Mouse (Mus musculus) layer of hippocampus, postnatal 14 days (tissue): ENCODE measurements around the gene Aplf. TPM values are rescaled to one million over a fixed set of nuclear protein-coding genes. Genes with fewer than 3 reads are reported as not detected.
"Not testable (repeated sequence)": the region's sequence is repeated elsewhere in the genome, so short reads cannot be mapped to it uniquely, and the experiment has no call there.

ENCODE experiments used
- DNase-seq, 2 experiments: peaks; one replicate each; pipeline ENCODE4 v3.0.0; 2021 to 2022; ENCODE audit warnings: low spot score in 2 of 2, mixed read lengths in 1 of 2
- total RNA-seq, 2 experiments: library from RNA; stranded (reverse); gene quantifications; 2 replicates each; pipeline ENCODE4 v1.2.3; 2021

The Aplf gene
- total RNA-seq, 2 experiments from 2014 or later = 7.3 to 7.4 TPM

DNA sequence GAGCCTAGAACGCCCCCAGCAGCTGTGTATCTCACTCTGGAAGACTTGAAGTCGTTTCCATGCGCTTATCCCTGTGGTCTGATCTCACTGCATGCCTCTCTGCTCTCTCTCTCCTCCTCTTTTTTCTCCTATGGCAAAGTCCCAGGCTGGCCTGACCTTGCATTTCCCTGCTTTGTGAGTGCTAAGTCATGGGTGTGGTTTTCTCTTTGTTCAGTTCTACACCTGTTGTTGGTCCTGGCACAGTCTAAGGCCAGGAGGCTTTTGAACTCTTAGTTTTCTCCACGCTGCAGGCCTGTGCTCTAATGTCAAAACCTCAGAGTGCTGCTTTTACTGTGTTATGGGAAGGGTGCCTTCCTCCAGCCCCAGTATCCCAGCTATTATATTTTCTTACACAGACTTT, 39.8 kb downstream of the Aplf start:
- DNase-seq = no peak

DNA sequence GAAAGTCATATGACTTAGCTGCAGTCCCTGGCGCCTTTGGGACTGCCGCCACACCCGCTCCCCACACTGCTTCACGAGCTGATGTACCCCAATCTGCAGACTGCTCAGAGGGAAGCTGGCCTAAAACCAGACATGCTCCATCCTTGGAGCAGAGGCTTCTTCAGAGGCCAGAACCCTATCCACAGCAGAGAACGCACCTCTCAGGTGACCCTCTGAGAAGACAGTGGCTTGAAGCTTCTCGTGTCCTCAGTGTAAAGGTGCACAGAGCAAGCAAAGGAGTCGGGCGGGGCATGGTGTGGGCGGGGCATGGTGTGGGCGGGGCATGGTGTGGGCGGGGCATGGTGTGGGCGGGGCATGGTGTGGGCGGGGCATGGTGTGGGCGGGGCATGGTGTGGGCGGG, 43.1 kb downstream of the Aplf start:
- DNase-seq = not testable (repeated sequence)

DNA sequence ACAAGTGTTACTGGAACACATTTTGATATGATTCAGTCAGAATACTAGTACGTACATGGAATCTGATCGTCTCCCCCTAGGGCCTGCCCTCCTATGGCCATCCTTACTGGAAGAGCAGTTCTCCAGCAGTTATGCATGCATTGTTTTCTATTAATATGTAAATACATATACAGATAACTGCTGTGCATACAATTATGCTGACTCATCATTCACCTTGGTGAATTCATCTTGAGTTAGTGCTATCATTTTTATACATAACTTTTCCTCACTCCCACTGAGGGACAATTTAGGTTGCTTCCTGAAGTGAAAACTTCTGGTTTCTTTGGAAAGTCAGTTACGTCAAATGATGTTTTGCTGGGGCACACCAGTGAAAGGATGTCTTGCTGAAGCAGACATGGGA, 48.8 kb downstream of the Aplf start:
- no peak for DNase-seq

DNA sequence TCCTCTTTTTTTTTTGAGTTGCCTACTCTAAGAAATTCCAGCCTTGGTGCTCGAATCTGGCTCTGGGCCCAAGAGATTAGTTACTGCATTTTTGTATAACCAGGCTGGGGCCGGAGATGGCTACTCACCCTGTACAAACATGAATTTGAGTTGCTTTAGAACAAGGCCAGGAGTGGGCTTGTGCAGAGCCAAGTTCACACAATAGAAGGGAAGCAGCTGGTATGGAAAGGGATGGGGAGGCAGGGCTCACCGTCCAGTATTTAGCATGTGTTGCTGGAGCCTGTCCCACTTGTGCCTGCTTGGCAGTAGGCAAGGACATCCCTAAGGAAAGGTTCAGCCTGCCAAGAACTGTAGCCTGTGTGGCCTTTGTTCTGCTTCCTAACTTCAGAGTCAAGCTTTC, 50.7 kb downstream of the Aplf start:
- DNase-seq = peak in 1 of 2 experiments; percentile 22

DNA sequence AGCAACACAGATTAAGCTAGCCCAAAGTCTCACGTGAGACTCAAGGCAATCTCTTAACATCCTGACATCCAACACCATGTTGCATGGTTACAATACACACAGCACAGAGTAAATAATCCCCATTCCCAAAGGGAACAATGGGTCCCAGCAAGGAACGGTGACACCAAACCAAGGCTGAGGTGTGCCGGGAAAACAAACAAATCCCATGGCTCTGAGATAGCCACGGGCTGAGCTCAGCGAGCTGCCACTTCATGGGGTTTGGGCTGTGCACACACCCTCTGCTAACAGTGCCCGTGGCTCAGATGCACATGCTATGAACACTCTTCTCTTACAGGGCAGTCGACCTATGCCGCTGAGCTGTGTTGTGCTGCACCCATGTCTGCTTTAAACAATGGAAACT, 54.0 kb downstream of the Aplf start:
- DNase-seq = no peak

DNA sequence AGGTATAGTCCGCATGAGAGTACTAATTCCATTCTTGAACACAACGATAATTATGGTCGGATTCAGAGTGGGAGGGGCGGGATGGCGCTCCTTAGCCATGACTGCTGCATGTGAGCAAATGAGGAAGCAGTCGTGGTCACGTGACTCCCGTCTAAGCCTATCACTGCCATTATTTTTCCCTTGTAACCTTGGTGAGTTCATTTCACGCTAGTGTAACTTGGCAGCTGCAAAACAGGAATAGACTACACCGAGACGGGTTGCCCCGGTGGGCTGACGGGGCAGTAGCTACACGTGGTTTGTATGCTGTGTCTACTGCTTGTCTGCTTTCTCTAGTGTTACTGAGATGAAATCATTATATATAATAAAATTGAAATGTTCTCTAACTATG, 56.3 kb downstream of the Aplf start:
- no peak for DNase-seq

DNA sequence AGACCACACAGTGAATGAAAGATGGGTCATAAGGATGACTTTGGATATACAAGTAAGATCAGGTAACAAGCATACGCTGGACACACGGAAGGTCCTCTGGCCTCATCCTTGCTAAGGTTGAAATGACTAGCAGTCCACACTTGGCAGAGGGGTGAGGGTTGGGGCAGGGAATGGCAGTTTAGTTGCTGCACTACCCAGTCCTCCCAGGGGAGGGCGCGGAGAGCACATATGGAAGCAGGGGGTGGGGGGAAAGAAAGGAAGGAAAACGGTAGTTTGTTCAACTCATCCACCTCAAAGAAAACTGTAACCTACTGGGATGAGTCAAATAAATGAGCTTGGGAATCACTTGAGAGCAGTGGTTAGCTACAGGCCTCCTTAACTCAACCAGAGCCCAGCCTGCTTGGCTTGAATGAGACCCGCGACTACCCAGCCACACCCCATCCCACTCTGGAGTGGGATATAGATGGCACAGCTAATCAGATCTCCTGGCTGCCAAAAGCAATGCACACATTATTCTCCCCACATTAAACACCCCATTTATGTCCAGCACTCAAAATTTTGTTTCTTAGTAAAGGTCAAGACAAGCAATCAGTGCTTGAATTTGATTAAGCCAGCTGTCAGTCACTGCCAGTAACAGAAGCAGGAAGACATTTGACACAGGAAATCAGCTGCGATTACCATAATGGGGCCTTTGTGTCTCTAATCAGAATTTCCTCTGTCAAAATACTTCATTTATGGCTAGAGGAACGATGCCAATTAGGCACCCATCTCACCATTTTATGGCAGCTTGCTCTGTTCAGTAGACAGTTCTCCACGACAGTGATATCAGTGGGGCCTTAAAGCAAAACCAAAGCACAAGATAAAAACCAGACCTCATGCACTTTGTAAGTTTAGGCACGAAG, 56.9 kb downstream of the Aplf start:
- no peak for DNase-seq

DNA sequence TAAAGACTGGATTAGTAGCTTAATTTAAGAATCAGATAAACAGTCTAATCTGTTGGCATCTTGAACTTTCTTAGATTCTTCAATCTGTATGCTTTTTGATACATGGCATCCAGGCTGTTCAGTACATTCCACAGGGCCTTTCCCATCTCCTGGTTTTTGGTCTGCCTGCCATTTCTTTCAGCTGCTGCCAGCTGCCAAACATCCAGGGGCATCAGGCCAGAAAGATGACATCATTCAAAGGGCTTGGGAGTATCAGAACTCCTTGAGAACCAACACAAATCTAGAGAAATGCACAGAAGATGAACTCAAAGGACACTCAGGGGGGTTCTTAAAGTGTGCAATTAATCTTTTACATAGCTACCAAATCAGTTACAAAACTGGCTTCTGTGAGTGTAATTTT, 72.2 kb downstream of the Aplf start:
- peak; percentile 27 to 37 for DNase-seq

DNA sequence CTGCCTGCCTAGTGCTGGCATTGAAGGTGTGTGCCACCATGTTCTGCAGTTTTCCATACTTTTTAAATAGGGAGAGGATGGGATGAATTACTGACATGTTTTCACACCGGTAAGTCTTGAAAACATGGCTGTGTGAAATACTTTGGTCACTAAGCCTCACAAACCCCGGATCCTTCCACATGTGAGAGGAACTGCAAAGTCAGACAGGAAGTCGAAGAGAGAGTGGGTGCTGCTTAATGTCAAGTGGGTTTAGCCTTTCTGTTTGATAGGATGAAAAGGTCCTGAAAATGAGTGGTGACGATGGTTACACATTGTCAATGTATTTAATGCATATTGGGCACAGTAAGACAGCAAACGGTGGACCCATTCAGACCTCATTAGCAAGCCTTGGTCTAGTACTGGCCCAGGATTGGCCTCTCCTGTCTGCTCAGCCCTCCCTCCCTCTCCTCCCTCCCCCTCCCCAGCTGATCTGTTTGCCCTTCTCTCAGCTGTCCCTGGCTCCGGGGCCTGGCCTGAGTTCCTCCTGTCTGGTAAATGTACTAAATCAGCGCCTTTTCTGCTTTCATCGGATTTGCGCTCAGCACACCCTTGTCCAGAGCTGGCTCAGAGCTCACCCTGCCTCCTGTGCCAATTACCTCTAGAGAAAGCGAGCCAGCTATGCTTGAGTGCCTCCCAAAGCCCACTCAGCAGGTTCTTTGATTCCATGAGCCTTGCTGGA, 74.7 kb downstream of the Aplf start:
- peak; percentile 12 to 35 for DNase-seq

DNA sequence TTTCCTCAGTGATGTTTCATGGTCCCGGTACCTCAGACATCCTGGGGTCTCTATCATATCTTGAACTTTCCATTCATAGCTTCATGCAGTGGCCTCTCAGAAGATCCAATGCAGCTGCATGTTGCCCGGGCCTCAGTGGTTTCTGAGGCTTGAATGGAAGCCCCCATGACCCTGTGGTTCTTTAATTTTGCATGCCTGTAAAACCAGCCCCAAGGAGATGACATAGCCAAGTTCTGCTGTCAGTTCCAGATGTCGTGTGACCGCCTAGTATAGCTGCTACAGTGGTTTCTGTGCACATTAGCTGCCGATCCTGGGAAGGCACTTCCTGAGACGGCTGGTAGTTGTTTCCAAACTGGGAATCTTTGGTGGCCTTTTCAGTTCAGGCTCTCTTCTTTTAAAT, 77.8 kb downstream of the Aplf start:
- no peak for DNase-seq

DNA sequence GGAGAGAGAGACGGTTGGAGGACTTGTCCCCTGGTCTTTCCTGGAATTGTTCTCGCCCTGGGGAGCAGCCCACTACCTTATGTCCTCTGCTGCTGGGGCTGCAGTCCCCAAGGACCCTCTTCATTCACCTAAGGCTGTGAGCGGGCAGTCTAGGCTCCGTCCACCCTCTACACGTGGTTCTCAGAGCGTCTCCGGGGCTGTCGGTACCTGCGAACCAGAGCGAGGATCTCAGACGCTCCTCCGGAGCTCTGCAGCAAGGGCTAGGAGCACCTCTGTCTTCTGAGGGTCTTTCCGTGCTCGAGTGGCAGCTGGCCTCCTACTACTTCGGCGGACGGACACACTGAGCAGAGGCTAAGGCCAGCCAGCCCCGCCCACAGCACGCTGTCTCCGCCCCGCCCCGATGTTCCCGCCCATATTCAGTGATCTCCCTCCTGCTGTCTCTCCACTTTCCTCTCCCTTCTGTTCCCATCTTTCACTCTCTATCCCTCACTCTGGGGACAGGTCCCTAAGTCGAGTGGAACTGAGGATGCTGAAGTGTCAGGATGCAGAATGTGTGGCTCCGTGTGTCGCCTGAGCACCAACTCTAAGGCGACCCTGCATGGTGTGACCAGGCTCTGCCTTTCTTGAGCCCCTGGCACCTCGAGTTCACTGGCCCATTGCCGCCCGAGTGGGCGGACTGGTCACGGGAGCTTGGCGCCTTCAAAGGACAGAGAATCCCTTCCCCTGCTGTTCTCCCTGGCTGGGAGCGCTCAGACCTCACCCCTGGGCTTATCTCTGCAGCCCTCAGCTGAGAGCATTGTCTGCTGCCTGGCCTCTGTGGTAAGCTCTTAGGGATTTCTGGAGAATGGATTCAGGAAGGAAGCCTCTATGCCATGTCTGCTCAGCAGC, 81.4 kb downstream of the Aplf start, which contains the start of gene Prokr1:
TSS of gene Prokr1 (minus strand) at position 350 of the 888 bp plus-strand sequence.
- peak; percentile 4 to 7 for DNase-seq

DNA sequence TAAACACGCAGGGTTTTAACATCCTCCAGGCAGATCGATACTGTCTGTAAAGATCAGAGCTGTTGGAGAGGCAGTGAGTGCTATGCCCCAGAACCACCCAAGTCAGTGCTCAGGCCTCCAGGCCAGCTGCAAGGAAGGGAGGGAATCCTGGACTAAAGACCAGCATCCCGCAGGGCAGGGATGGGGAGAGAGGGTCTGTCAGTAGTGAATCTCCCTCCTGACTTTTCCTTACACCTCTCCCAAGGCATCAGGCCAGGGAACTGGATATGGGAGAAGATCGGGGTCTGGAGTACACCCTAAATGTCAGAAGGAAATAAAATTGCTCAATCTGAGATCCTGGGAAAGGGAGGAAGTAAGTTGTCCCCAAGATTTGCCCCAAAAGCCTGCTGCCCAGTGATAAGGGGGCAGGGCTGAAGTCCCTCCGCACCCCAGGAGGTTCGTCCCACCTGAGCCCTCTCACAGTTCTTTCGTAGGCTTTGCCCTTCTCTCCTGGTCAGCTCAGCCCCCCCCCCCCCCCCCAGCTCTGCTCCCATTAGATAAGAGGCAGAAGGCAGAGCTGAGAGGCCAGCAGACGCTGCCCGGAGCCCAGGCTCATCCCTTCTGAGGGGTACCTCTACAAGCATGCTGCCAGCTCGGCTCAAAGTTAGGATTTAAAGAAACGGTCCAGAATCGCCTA, 82.1 kb downstream of the Aplf start:
- DNase-seq = no peak

DNA sequence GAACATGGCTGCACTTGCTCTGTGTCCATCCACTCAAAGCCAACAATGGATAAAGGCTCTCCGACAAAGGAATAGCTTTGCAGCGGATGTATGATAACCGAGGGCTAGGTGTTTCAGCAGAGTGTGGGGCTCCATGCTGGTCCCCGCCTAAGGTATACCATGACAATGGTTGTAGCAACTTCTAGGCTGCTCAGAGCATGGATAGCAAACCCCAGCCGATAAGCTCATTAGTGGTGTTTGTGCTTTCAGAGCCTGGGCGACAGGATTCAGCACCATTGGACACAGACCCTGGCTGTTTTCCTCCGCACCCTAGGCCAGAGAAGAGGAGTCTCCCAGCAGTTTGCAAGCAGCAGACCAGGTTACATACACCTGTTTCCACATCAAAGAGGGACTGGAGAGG, 88.0 kb downstream of the Aplf start:
- no peak for DNase-seq

DNA sequence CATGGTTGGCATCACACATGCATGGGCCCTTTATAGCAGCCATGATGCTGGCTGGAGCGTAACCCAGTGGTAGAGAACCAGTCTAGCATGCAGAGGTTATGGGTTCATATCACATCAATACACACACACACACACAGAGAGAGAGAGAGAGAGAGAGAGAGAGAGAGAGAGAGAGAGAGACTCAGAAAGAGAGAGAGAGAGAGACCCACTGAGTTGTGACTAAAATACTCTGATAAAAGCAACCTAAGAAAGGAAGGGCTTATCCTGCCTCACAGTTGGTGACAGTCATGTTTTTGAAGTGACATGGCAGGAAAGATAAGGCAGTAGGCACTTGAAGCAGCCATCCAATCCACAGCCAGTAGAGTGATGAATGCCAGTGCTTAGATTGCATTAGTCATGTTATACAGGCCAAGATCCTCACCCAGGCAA, 88.8 kb downstream of the Aplf start:
- DNase-seq = no peak

DNA sequence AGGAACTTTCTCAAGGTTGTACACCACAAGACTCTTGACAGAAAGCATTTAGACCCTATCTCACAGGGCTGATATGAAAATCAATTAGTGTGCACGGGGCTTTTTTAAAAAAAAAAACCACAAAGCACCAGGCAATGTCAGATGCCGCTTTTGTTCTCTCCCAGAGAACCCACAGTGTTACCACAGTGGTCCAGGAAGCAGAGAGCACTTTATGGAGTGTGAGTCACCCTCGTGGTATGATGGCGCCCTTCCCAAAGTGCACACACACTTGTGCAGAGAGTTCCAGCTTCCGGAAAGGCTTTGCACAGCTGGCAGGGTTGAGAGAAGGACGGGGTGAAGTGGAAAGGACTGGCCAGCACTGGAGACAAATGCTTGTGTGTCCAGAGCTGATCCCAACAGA, 89.5 kb downstream of the Aplf start:
- no peak for DNase-seq

DNA sequence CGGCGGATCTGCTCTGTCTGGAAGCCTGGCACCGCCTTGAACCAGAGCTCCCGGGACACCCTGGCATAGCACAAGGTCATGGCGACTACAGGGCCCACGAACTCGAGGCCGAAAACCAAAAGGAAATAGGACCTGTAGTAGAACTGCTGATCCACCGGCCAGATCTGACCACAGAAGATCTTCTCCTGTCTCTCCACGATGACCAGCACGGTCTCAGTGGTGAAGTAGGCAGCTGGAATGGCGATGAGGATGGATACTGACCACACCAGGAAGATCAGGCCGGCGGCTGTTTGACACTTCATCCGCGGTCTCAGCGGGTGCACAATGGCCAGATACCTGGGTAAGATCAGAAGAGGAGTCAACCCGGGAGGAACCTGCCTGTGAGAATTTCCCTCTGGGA, 90.4 kb downstream of the Aplf start:
- DNase-seq = no peak

DNA sequence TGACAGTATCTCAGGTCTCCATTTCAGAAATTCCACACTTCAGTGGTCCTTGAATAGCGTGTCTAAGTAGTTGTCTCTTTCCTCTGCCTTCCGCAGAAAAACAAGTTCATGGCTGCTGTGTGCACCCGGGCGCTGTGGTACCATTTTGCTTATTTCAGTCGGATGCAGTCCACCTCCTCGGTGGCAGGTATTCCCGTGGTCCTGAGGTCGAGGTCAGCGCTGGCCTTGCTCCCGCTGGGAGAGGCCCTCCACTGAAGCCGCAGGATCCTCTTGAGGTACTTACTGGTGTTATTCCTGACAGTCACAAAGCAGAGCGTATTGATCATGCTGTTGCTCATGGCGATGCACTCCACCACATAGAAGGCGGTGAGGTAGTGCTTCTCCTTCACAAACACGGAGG, 90.9 kb downstream of the Aplf start:
- no peak for DNase-seq
